Mouse (Mus musculus) brain, embryonic 14.5 days (tissue): ENCODE measurements at regions not wholly inside any gene's neighbourhood (a gene's known extent, or its start where the extent isn't known, plus 50 kb on each side); places are given as distances from the start of the nearest gene placed in this dataset.
A peak's percentile ranks its signal among the peaks of the same experiment; 100 is the strongest.

Source experiments
- DNase-seq: peaks from one replicate; pipeline ENCODE4 v3.0.0-alpha.2; 2011; ENCODE audit warnings: low read depth
- CTCF ChIP-seq: fragments of 200-500 bp; IDR thresholded peaks from 2 replicates; pipeline ENCODE4 v1.5.1; 2012; ENCODE audit warnings: inconsistent platforms, mild to moderate bottlenecking, moderate library complexity, borderline replicate concordance; ENCODE audit not compliant: insufficient read depth, insufficient read length; ENCODE audit errors: extremely low read depth
- POLR2A ChIP-seq: fragments of 200-500 bp; IDR thresholded peaks from 2 replicates; pipeline ENCODE4 v1.6.1; 2012; ENCODE audit warnings: mild to moderate bottlenecking, inconsistent platforms, borderline replicate concordance; ENCODE audit not compliant: poor library complexity, insufficient read depth, insufficient read length, severe bottlenecking; ENCODE audit errors: extremely low read depth

GRCm38 (mm10) chr4:125290761-125291160, 163.1 kb upstream of the Zc3h12a start:
- no peak for DNase-seq
- TF ChIP-seq POLR2A (no peak), CTCF (no peak)

- no peak for DNase-seq
- no peak for TF ChIP-seq POLR2A
- TF ChIP-seq CTCF: peak; percentile 21; the same call in 1 of the 2 replicates
Measured at GRCm38 (mm10) chr4:125289709-125290108, 162.1 kb upstream of the Zc3h12a start.

GRCm38 (mm10) chr4:125289031-125289449, 161.4 kb upstream of the Zc3h12a start:
- DNase-seq: peak; percentile 93
- no peak for TF ChIP-seq CTCF
- no peak for TF ChIP-seq POLR2A

- DNase-seq: no peak
- no peak for TF ChIP-seq POLR2A
- TF ChIP-seq CTCF: no peak
Measured at GRCm38 (mm10) chr4:125282974-125283319, 155.3 kb upstream of the Zc3h12a start.

- no peak for TF ChIP-seq POLR2A
- no peak for TF ChIP-seq CTCF
- peak; percentile 96 for DNase-seq
Measured at GRCm38 (mm10) chr4:125282154-125282973, 154.7 kb upstream of the Zc3h12a start.

- no peak for DNase-seq
- TF ChIP-seq CTCF: no peak
Measured at GRCm38 (mm10) chr4:125279165-125279564, 151.5 kb upstream of the Zc3h12a start.

GRCm38 (mm10) chr4:125276861-125277260, 149.2 kb upstream of the Zc3h12a start:
- peak; percentile 32 for DNase-seq
- TF ChIP-seq CTCF (no peak), POLR2A (no peak)

GRCm38 (mm10) chr4:125275259-125275658, 147.6 kb upstream of the Zc3h12a start:
- TF ChIP-seq POLR2A (no peak), CTCF (no peak)
- DNase-seq: peak; percentile 83

GRCm38 (mm10) chr4:125270951-125271350, 143.3 kb upstream of the Zc3h12a start:
- TF ChIP-seq POLR2A (no peak), CTCF (no peak)
- no peak for DNase-seq

GRCm38 (mm10) chr4:125266212-125266611, 138.6 kb upstream of the Zc3h12a start:
- TF ChIP-seq CTCF (no peak), POLR2A (no peak)
- DNase-seq: no peak

GRCm38 (mm10) chr4:125265575-125265974, 137.9 kb upstream of the Zc3h12a start:
- DNase-seq: peak; percentile 56
- no peak for TF ChIP-seq POLR2A
- TF ChIP-seq CTCF: peak; percentile 85

- no peak for TF ChIP-seq CTCF
- no peak for TF ChIP-seq POLR2A
- peak; percentile 86 for DNase-seq
Measured at GRCm38 (mm10) chr4:125265065-125265464, 137.4 kb upstream of the Zc3h12a start.

GRCm38 (mm10) chr4:125261547-125261946, 133.9 kb upstream of the Zc3h12a start:
- no peak for TF ChIP-seq CTCF
- no peak for TF ChIP-seq POLR2A
- DNase-seq: peak; percentile 59

GRCm38 (mm10) chr4:125259306-125259705, 131.7 kb upstream of the Zc3h12a start:
- TF ChIP-seq POLR2A (no peak), CTCF (peak; percentile 15; the same call in 1 of the 2 replicates)
- peak; percentile 65 for DNase-seq
